Mouse (Mus musculus) kidney, postnatal 14 days (tissue): ENCODE data around the gene Syne2.

Source experiments
- DNase-seq: peaks from one replicate; pipeline ENCODE4 v3.0.0; 2022; ENCODE audit warnings: mixed read lengths

The Syne2 gene

GRCm38 (mm10) chr12:75874287-75874994 lies 56.5 kb downstream of the Syne2 start:
- DNase-seq = no peak

DNA sequence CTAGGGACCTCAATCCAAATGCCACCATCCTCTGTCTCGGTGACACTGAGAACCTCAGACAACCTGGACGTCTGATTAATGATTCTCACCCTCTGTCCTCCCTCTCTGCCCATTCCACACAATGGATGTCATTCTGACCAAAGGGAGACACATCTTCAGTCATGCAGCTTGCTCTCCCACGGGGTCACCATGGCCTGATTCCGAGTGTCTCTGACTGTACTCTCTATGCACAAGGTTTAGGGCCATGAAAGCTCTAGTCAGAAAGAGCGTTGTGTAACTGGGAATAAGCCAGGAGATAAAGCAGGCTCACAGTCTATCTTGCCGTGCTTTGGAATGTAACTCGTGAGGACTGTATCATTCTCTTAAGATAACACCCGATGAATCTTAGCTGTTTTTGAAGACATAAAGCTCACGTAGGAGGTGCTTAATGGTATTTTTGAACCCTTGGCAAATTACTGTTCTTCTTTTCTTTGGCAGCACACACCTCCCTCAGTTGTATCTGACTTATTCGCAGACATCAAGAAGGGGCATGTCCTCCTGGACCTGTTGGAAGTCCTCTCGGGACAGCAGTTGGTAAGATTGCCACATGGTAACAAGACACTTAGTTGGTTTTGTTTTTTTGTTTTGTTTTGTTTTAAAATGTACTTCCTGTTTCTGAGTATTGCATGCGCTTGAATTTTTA lies 61.8 kb downstream of the Syne2 start:
- DNase-seq = no peak

GRCm38 (mm10) chr12:75881554-75881953 lies 63.6 kb downstream of the Syne2 start:
- no peak for DNase-seq

DNA sequence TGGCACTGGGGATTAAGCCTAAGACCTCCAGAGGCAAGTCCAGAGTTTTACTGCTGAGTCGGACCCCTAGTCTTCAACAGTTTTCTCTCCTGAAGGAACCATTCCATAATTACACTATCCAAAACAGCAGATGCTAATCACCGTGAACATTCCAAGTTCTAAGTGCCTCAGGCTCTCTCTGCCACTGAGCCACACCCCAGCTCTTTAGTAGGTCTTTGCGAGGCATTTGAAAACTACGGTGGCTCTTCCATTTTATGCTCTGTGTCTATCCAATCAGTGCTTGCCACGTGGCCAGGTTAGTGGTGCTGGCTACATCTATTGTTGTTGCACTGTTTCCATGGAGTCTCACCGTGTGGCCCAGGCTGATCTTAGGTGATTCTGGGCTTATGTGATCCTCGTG lies 68.2 kb downstream of the Syne2 start:
- no peak for DNase-seq

GRCm38 (mm10) chr12:75886946-75887345 lies 69.0 kb downstream of the Syne2 start:
- no peak for DNase-seq

- DNase-seq = no peak
Observed at GRCm38 (mm10) chr12:75888721-75889120, 70.8 kb downstream of the Syne2 start.

- DNase-seq = no peak
Observed at GRCm38 (mm10) chr12:75891206-75891605, 73.3 kb downstream of the Syne2 start.

DNA sequence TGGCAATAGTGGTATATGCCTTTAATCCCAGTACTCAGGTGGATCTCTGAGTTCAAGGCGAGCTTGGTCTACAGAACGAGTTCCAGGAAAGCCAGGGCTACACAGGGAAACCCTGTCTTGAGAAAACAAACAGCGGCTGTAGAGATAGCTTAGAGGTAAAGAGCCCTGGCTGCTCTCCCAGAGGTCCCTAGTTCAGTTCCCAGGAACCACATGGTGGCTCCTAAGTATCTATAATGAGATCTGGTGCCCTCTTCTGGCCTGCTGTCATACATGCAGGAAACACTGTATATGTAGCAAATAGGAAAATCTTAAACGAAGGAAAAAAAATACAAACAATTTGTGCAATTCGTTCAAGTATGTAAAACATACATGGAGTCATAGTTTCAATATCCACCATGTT lies 75.5 kb downstream of the Syne2 start:
- DNase-seq = peak; percentile 50

DNA sequence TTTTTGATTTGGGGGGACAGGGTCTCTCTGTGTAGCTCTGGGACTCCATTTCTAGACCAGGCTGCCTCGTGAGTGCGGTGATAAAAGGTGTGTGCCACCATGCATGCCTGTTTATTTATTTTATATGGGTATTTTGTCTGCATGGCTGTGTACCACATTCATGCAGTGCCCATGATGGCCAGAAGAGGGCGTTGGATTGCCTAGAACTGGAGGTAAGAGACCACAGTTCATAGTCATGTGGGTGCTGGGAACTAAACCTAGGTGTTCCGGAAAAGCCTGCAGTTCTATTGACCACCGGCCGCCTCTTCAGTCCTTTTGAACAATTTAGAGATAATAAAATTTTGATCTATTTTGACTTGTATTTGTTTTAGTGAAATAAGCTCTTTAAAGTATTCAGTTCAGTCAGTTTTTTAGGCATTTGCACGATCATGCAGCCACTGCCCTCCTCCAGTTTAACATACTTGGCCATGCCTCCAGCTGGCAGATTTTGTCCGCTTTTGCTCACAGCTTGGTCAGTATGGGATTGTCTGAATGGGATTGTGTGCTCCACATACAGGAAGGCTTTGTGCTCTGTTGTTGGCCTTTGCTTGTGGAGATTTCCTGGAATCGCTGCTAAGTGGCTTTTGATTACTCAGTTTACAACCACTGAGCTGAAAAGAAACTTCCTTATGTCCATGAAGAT lies 76.5 kb downstream of the Syne2 start:
- DNase-seq = no peak

DNA sequence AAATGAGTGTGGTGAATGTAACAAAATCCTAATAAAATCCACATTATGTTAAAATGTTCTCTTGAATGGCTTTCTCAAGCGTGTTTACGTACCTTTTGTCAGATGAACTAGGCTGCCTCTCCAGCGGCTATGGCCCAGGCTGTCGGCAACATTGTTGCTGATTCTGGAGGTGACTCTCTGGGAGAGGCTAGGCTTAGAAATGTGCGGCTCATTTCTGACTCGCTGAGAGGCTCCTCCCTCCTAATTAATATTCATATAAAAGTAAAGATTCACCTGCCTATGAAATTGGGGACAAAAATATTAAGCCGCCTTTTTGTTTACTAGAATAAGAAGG lies 77.0 kb downstream of the Syne2 start:
- DNase-seq = no peak

GRCm38 (mm10) chr12:75897793-75898192 lies 79.9 kb downstream of the Syne2 start:
- no peak for DNase-seq

DNA sequence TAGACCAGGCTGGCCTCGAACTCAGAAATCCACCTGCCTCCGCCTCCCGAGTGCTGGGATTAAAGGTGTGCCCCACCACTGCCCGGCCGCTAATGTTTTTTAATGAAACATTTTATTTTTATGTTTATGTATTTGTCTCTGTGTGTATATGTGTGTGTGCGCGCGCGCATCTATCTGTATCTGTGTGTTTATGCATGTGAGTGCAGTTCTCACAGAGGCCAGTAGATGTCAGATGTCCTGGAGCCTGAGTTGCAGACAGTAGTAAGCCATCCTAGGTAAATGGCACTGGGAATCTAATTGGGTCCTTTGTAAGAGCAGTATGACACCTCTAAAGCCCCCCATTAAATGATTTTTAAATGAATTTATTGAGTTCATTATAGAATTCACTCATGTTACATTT lies 83.8 kb downstream of the Syne2 start:
- DNase-seq = no peak

- no peak for DNase-seq
Observed at GRCm38 (mm10) chr12:75904068-75904467, 86.1 kb downstream of the Syne2 start.

- DNase-seq = no peak
Observed at GRCm38 (mm10) chr12:75905304-75905703, 87.4 kb downstream of the Syne2 start.

- no peak for DNase-seq
Observed at GRCm38 (mm10) chr12:75908466-75908865, 90.5 kb downstream of the Syne2 start.

DNA sequence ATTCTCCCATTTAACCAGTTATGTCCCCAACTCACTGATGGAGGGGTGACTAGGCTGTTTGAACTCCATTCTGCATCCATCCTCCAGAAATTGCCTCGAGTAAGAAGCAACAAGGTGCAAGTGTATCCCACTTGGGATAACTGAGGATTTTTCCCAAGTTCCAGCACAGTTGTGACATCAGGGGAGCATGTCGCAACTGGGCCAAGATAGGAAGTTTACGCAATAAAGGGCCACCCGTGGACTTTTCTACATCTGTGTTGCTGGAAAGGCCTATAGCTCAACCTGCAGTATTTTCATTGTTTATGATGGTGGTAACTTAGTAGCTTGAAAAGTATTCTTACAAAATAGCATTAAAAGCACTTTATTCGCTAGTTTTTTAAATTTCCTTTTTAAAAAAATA lies 97.8 kb downstream of the Syne2 start:
- DNase-seq = no peak

DNA sequence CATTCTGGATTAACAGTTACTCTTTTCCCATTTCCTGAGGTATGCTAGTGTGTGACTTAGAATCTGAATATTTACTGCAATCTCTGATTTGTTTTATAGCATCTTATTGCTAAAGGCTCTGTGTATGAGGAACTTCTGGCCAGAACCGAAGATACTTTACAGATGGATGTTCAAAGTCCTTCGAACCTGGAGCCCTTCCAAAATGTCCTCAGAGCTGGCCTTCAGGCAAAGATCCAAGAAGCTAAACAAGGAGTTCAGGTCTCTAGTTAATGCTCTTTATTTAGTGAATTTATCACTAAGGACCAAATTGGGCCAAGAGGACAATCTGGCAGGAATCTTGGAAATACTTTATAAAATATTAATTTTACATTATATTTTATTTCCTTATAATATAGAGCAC lies 100.5 kb downstream of the Syne2 start:
- DNase-seq = peak; percentile 73

DNA sequence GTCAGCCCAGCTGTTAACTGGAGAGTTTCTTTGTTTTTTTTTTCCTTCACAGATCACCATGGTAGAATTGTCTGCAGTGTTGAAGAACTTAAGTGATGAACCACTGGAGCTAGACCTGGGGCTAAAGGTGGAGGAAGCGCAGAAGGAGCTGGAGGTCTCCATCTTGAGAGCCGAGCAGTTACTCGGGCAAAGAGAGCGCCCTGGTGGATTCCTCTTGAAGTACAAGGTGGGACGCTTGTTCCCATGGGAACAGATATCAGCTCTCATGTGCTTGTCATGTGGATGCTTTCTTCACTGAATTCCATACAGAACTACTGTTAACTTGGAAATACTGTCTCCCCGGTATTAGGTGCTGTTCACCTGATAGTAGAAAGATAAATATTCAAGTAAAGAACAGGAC lies 101.0 kb downstream of the Syne2 start:
- peak; percentile 17 for DNase-seq

GRCm38 (mm10) chr12:75922900-75923299 lies 105.0 kb downstream of the Syne2 start:
- peak; percentile 26 for DNase-seq

DNA sequence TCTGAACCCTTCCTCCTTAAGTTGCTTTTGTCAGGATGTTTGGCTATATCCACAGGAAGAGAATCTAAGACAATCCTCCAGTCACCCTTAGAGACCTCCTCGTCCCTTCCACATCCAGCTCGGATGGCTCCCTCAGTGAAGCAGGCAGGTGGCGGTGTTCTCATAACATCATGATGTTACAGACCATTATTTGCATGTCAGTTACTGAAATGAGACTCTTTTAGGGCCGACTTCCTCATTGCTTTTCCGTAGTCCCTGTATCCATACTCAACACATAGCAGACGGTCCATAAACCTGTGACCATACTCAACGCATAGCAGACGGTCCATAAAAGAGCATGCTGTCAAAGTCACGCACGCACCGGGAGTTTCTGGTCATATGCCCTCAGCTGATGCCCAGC lies 106.9 kb downstream of the Syne2 start:
- no peak for DNase-seq

- DNase-seq = no peak
Observed at GRCm38 (mm10) chr12:75927596-75927995, 109.7 kb downstream of the Syne2 start.

GRCm38 (mm10) chr12:75933561-75933960 lies 115.6 kb downstream of the Syne2 start:
- no peak for DNase-seq

GRCm38 (mm10) chr12:75951328-75951727 lies 133.4 kb downstream of the Syne2 start:
- peak; percentile 17 for DNase-seq

GRCm38 (mm10) chr12:75952011-75952410 lies 134.1 kb downstream of the Syne2 start:
- no peak for DNase-seq
